Mouse (Mus musculus): ENCODE measurements at regions not wholly inside any gene's neighbourhood (a gene's known extent, or its start where the extent isn't known, plus 50 kb on each side); places are given as distances from the start of the nearest gene placed in this dataset.

- no peak overlapping the region for H3K9ac ChIP-seq (ENCODE audit: insufficient read depth, low read depth)
- no peaks in the 10 kb centered on the region for H3K27me3 ChIP-seq (replicated peaks)
- in situ Hi-C loops (cut with MboI; ENCODE audit: low pct_ligation_motif_present, low pct_unique_long_range_greater_than_20kb, low sequenced_read_pairs): no loop called here
- TF ChIP-seq ZKSCAN1 (IDR thresholded peaks at IDR 0.05; ENCODE audit: borderline replicate concordance, low read depth, low read length) (no peak), CHD1 (IDR thresholded peaks at IDR 0.05; ENCODE audit: low read depth, low read length) (no peak), POLR2A (IDR thresholded peaks at IDR 0.05; ENCODE audit: low read depth, low read length) (no peak), NELFE (IDR thresholded peaks at IDR 0.05; ENCODE audit: low read depth, low read length) (no peak), MAX (IDR thresholded peaks at IDR 0.05; ENCODE audit: low read length) (no peak)
- dilution Hi-C loops (cut with MboI; ENCODE audit: extremely low pct_ligation_motif_present, extremely low pct_unique_long_range_greater_than_20kb, low sequenced_read_pairs): no loop called here
- DNase-seq (ENCODE audit: extremely low read depth): no peak
- H3K27ac ChIP-seq (ENCODE audit: insufficient read depth, low read depth): no peak overlapping the region
- H3K4me1 ChIP-seq (ENCODE audit: control insufficient read depth in 1 of 2, insufficient read depth in 2 of 2): no peaks in the 10 kb centered on the region
- no peaks in the 10 kb centered on the region for H3K9me3 ChIP-seq (replicated peaks; ENCODE audit: low read length)
- no peak overlapping the region for H3K4me2 ChIP-seq (ENCODE audit: insufficient read depth, low read depth, poor library complexity, severe bottlenecking)
- no peaks in the 10 kb centered on the region for H3K36me3 ChIP-seq (replicated peaks in 1 of 2; ENCODE audit: control insufficient read depth in 1 of 2, insufficient read depth in 1 of 2, low read length in 1 of 2)
- H3K4me3 ChIP-seq (replicated peaks in 1 of 3; ENCODE audit: low read depth in 2 of 3, low read length in 2 of 3, poor library complexity in 1 of 3): no peak overlapping the region
- no peaks in the 10 kb centered on the region for H3K79me2 ChIP-seq (replicated peaks; ENCODE audit: control insufficient read depth, extremely low read depth, insufficient read depth, poor library complexity, severe bottlenecking)
Observed at GRCm38 (mm10) chr4:56157521-56158065, 582.3 kb upstream of the Gm26657 start.

- Histone ChIP-seq H3K79me2 (replicated peaks; ENCODE audit: control insufficient read depth, extremely low read depth, insufficient read depth, poor library complexity, severe bottlenecking) (no peaks in the 10 kb centered on the region), H3K4me1 (ENCODE audit: control insufficient read depth in 1 of 2, insufficient read depth in 2 of 2) (no peaks in the 10 kb centered on the region), H3K27ac (ENCODE audit: insufficient read depth, low read depth) (no peak overlapping the region), H3K27me3 (replicated peaks) (no peaks in the 10 kb centered on the region), H3K4me2 (ENCODE audit: insufficient read depth, low read depth, poor library complexity, severe bottlenecking) (no peak overlapping the region), H3K4me3 (replicated peaks in 1 of 3; ENCODE audit: low read depth in 2 of 3, low read length in 2 of 3, poor library complexity in 1 of 3) (no peak overlapping the region), H3K9ac (ENCODE audit: insufficient read depth, low read depth) (no peak overlapping the region), H3K9me3 (replicated peaks; ENCODE audit: low read length) (no peaks in the 10 kb centered on the region), H3K36me3 (replicated peaks in 1 of 2; ENCODE audit: control insufficient read depth in 1 of 2, insufficient read depth in 1 of 2, low read length in 1 of 2) (no peaks in the 10 kb centered on the region)
- in situ Hi-C loops (cut with MboI; ENCODE audit: low pct_ligation_motif_present, low pct_unique_long_range_greater_than_20kb, low sequenced_read_pairs) (no loop called here), dilution Hi-C loops (cut with MboI; ENCODE audit: extremely low pct_ligation_motif_present, extremely low pct_unique_long_range_greater_than_20kb, low sequenced_read_pairs) (no loop called here)
- no peak for DNase-seq (ENCODE audit: extremely low read depth)
- no peak for TF ChIP-seq JUN (IDR thresholded peaks at IDR 0.05; ENCODE audit: insufficient read depth, low read depth, low read length)
- no peak for TF ChIP-seq RCOR1 (conservative IDR thresholded peaks at IDR 0.05; ENCODE audit: low read depth, low read length)
Observed at GRCm38 (mm10) chr4:56150716-56151115, 589.2 kb upstream of the Gm26657 start.

GRCm38 (mm10) chr4:56143827-56144226 is 596.0 kb upstream of the Gm26657 start:
- no peaks in the 10 kb centered on the region for H3K27me3 ChIP-seq (replicated peaks)
- no peak for DNase-seq (ENCODE audit: extremely low read depth)
- H3K79me2 ChIP-seq (replicated peaks; ENCODE audit: control insufficient read depth, extremely low read depth, insufficient read depth, poor library complexity, severe bottlenecking): no peaks in the 10 kb centered on the region
- H3K4me2 ChIP-seq (ENCODE audit: insufficient read depth, low read depth, poor library complexity, severe bottlenecking): no peak overlapping the region
- dilution Hi-C loops (cut with MboI; ENCODE audit: extremely low pct_ligation_motif_present, extremely low pct_unique_long_range_greater_than_20kb, low sequenced_read_pairs): no loop called here
- TF ChIP-seq JUND (conservative IDR thresholded peaks at IDR 0.05; ENCODE audit: low read depth, low read length) (no peak), CHD1 (IDR thresholded peaks at IDR 0.05; ENCODE audit: low read depth, low read length) (no peak), ZKSCAN1 (IDR thresholded peaks at IDR 0.05; ENCODE audit: borderline replicate concordance, low read depth, low read length) (no peak), MYC (IDR thresholded peaks at IDR 0.05; ENCODE audit: low read depth, low read length) (no peak), POLR2AphosphoS2 (IDR thresholded peaks at IDR 0.05; ENCODE audit: low read depth, low read length) (no peak), USF1 (IDR thresholded peaks at IDR 0.05; ENCODE audit: low read depth, low read length) (no peak), GABPA (IDR thresholded peaks at IDR 0.05; ENCODE audit: insufficient replicate concordance, low read depth, low read length) (no peak), JUN (IDR thresholded peaks at IDR 0.05; ENCODE audit: insufficient read depth, low read depth, low read length) (no peak), TBP (conservative IDR thresholded peaks at IDR 0.05; ENCODE audit: low read depth, low read length) (no peak), ELF1 (IDR thresholded peaks at IDR 0.05; ENCODE audit: low read depth, low read length) (no peak), NELFE (IDR thresholded peaks at IDR 0.05; ENCODE audit: low read depth, low read length) (no peak)
- H3K9me3 ChIP-seq (replicated peaks; ENCODE audit: low read length): no peaks in the 10 kb centered on the region
- no peak overlapping the region for H3K27ac ChIP-seq (ENCODE audit: insufficient read depth, low read depth)
- H3K4me1 ChIP-seq (ENCODE audit: control insufficient read depth in 1 of 2, insufficient read depth in 2 of 2): no peaks in the 10 kb centered on the region
- no peak overlapping the region for H3K4me3 ChIP-seq (replicated peaks in 1 of 3; ENCODE audit: low read depth in 2 of 3, low read length in 2 of 3, poor library complexity in 1 of 3)
- in situ Hi-C loops (cut with MboI; ENCODE audit: low pct_ligation_motif_present, low pct_unique_long_range_greater_than_20kb, low sequenced_read_pairs): no loop called here
- no peak overlapping the region for H3K9ac ChIP-seq (ENCODE audit: insufficient read depth, low read depth)
- H3K36me3 ChIP-seq (replicated peaks in 1 of 2; ENCODE audit: control insufficient read depth in 1 of 2, insufficient read depth in 1 of 2, low read length in 1 of 2): no peaks in the 10 kb centered on the region

All from CH12.LX (cell line).